Comparison of ENCODE assay signal across 14 mouse cellular contexts in the genomic region with DNA sequence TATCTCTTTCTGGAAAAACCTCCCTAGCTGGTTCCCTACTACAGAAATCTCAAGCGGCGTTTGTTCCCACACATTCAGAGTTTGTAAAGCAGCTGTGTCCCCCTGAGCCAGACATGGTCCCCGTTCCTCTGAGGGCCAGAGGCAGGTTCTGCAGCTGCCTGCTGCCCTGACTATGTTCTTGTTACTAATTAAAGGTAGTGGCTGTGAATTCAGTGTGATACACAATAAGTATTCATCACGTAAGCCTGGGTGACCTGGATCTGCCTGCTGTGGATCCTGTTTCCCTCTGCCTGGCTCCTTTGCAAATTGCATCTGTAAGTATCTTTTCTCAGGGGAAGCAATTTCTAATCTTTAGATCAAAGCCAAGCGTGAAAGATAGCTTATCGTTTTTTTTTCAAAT.
DNase-seq lines count a peak whose midpoint lies in the region.
"Had no signal": no experiment of that assay in that cellular context is flagged by ENCODE, and none has a peak within 500 bp of the region (broad histone marks: within the 10 kb centered on the region; RNA-seq: fewer than 3 reads in every experiment).

No protein-coding gene starts in this region.

- intact Hi-C loops in left cerebral cortex, postnatal 4 days (cut with DNase I), result no loop called here
- intact Hi-C loops in left cerebral cortex, postnatal 14 days (cut with DNase I), result loop anchor here (2.0 to 10.0 kb wide), 3 partner anchors 185 to 338 kb away; a partner anchor contains a TSS

- peak; percentile 48 to 54 for DNase-seq in frontal cortex, postnatal 36 days (ENCODE audit: low spot score in 2 of 2)
- DNase-seq in frontal cortex, postnatal 25 days (ENCODE audit: low spot score in 2 of 2), result no peak
- peak; percentile 40 for DNase-seq in left cerebral cortex, adult 11 months (ENCODE audit: low spot score)
- no peak for DNase-seq in left cerebral cortex, postnatal 4 days
- DNase-seq in brain, adult 2 months (ENCODE audit: low read depth, low spot score), result peak; percentile 67
- peak; percentile 26 to 58 for DNase-seq in left cerebral cortex, postnatal 14 days (ENCODE audit: low spot score in 2 of 2)
- DNase-seq in embryo, embryonic 11 days, result no peak
- no peak for DNase-seq in Muller cell, postnatal 12 days (ENCODE audit: inconsistent ontology term)
- DNase-seq: adrenal gland, postnatal 14 days; cerebellum, adult 8-10 months; gastrocnemius, postnatal 36 days; heart, postnatal 14 days; lung, postnatal 10 days; thymus, postnatal 14 days had no signal

Comparison
In these comparisons a context has a peak if more than half of its experiments do, and no peak if none do; other contexts are left out.
1. DNase-seq: peak in frontal cortex, postnatal 36 days (2 of 2), left cerebral cortex, adult 11 months (single experiment), brain, adult 2 months (single experiment) and left cerebral cortex, postnatal 14 days (2 of 2); none in frontal cortex, postnatal 25 days (0 of 2), left cerebral cortex, postnatal 4 days (single experiment), embryo, embryonic 11 days (single experiment) and Muller cell, postnatal 12 days (single experiment).